Mouse (Mus musculus) forebrain, embryonic 11.5 days (tissue): ENCODE measurements around the gene 1700017N19Rik. TPM values are rescaled to one million over a fixed set of nuclear protein-coding genes. Genes with fewer than 3 reads are reported as not detected.

Experiments used
- ATAC-seq: fragments of 200-750 bp; cut with Nextera tagmentation; replicated peaks from 2 replicates; pipeline ENCODE4 v1.8.0; 2017; ENCODE audit warnings: moderate TSS enrichment; ENCODE audit not compliant: low FRiP score
- DNase-seq: peaks from one replicate; pipeline ENCODE4 v3.0.0-alpha.2; 2017; ENCODE audit warnings: low spot score
- H3K27ac ChIP-seq: fragments of 300-500 bp; sonication (generic); 2 replicates; pipeline ENCODE4 v1.5.1; 2014; ENCODE audit warnings: low read depth, low read length
- H3K27me3 ChIP-seq: fragments of 300-500 bp; sonication (generic); 2 replicates; pipeline ENCODE4 v1.6.1; 2014; ENCODE audit warnings: mild to moderate bottlenecking, low read length, mixed read lengths; ENCODE audit not compliant: control insufficient read depth, insufficient read depth
- H3K36me3 ChIP-seq: fragments of 300-500 bp; sonication (generic); 2 replicates; pipeline ENCODE4 v1.6.1; 2014; ENCODE audit warnings: mild to moderate bottlenecking, low read length, moderate library complexity, mixed read lengths; ENCODE audit not compliant: control insufficient read depth, insufficient read depth
- H3K4me1 ChIP-seq: fragments of 300-500 bp; sonication (generic); replicated peaks from 2 replicates; pipeline ENCODE4 v1.6.1; 2014; ENCODE audit warnings: low read length, mixed read lengths; ENCODE audit not compliant: control insufficient read depth, insufficient read depth
- H3K4me2 ChIP-seq: fragments of 300-500 bp; sonication (generic); 2 replicates; pipeline ENCODE4 v1.6.1; 2014; ENCODE audit warnings: low read depth, mild to moderate bottlenecking, low read length, moderate library complexity, mixed read lengths; ENCODE audit not compliant: severe bottlenecking
- H3K4me3 ChIP-seq: fragments of 300-500 bp; sonication (generic); 2 replicates; pipeline ENCODE4 v1.5.1; 2014; ENCODE audit warnings: low read depth, low read length
- H3K9ac ChIP-seq: fragments of 300-500 bp; sonication (generic); 2 replicates; pipeline ENCODE4 v1.6.1; 2014; ENCODE audit warnings: low read length
- H3K9me3 ChIP-seq: fragments of 300-500 bp; sonication (generic); 2 replicates; pipeline ENCODE4 v1.6.1; 2016; ENCODE audit warnings: low read length, mixed read lengths; ENCODE audit not compliant: control insufficient read depth
- WGBS: fragments of 180-500 bp; shearing (Covaris S2); extraction: QIAGEN DNeasy Blood & Tissue Kit; methylation state at CpG from one replicate; pipeline ENCODE4 v1.1.7; 2014; 5-methylcytosine and 5-hydroxymethylcytosine counted together
- polyA plus RNA-seq: library from polyadenylated mRNA; unstranded; fragments of >200 nt; fragmentation: Nextera tagmentation; extraction: Ambion mirVana; gene quantifications from 2 replicates; pipeline ENCODE4 v1.2.1, GENCODE M21; 2014

Gene 1700017N19Rik
- polyA plus RNA-seq, 1 experiment from 2014 or later = not detected

DNA sequence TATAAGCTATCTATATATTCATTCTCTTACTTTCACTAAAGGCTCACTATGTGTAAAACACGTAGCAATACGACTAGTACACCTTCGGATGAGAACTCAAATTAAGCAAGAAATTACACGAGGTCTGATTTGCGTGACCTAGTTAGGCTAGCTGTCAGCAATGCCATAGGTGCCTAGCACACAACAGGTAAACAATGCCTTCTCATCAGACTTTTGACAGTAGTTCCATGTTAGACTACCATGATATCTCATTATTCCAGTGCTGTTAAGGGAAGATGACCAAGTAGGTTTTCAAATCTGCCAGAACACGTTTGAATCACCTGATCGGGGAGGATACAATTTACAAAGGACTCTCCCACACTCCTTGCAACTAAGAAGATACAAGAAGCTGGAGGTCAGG lies 1.8 kb upstream of the 1700017N19Rik start:
- no peaks in the 10 kb centered on the region for H3K4me1 ChIP-seq
- DNase-seq = no peak
- H3K27me3 ChIP-seq = no peaks in the 10 kb centered on the region
- H3K36me3 ChIP-seq = no peaks in the 10 kb centered on the region
- H3K4me3 ChIP-seq = peak overlapping the region; percentile 70
- H3K9ac ChIP-seq = peak overlapping the region; percentile 72
- WGBS = 49% methylated on average over 7 of the region's 7 CpGs
- peak overlapping the region; percentile 71 for H3K4me2 ChIP-seq
- no peaks in the 10 kb centered on the region for H3K9me3 ChIP-seq
- no peak overlapping the region for H3K27ac ChIP-seq
- peak; percentile 23 for ATAC-seq

DNA sequence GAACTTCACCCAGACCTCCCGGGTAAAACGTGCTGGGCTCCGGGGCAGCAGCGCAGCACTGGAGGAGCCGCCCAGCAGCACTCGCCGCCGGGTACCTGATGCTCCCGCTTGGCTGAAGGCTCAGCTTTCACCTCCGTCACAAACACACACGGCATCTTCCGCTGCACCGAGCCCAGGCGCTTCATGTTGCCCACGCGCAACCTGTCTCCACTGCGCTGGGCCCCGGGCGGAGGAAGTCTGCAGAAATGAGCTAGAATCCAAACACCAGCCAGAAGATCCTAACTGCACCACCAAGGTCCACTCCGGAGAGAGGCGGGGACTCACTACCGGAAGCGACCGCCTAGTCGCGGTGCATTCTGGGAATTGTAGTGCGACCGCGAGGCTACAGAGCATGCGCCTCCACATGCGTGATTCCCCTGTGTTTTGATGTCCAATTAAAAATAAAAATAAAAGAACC lies 1.3 kb upstream of the 1700017N19Rik start:
- Histone ChIP-seq H3K4me1 (no peaks in the 10 kb centered on the region), H3K36me3 (no peaks in the 10 kb centered on the region), H3K9me3 (no peaks in the 10 kb centered on the region), H3K27me3 (no peaks in the 10 kb centered on the region), H3K27ac (no peak overlapping the region), H3K4me3 (peak overlapping the region; percentile 70), H3K9ac (peak overlapping the region; percentile 72), H3K4me2 (peak overlapping the region; percentile 71)
- under 1% methylated on average over 31 of the region's 31 CpGs for WGBS
- DNase-seq = peak; percentile 93
- peak; percentile 99 for ATAC-seq

DNA sequence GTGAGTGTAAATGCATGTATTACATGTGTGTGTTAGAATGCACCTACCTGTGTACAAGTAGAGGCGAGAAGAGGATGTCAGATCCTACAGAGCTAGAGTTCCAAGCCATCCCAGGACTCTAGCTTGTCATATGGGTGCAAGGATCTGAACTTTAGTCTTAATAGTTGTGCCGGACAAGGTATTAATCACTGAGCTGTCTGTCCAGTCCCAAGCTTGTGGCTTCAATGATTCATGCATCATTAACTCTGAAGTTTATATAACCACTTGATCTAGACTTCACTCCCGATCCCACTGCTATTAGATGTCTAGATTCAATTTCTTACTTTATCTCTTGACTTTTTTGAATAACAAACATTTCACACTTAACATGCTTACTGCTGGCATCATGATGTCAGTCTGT lies 8.1 kb downstream of the 1700017N19Rik start:
- Histone ChIP-seq H3K36me3 (no peaks in the 10 kb centered on the region), H3K9ac (no peak overlapping the region), H3K4me3 (no peak overlapping the region), H3K4me2 (no peak overlapping the region), H3K4me1 (no peaks in the 10 kb centered on the region), H3K27ac (no peak overlapping the region), H3K9me3 (no peaks in the 10 kb centered on the region), H3K27me3 (no peaks in the 10 kb centered on the region)
- ATAC-seq = no peak
- no peak for DNase-seq
- WGBS = 89% methylated on average over 3 of the region's 3 CpGs

DNA sequence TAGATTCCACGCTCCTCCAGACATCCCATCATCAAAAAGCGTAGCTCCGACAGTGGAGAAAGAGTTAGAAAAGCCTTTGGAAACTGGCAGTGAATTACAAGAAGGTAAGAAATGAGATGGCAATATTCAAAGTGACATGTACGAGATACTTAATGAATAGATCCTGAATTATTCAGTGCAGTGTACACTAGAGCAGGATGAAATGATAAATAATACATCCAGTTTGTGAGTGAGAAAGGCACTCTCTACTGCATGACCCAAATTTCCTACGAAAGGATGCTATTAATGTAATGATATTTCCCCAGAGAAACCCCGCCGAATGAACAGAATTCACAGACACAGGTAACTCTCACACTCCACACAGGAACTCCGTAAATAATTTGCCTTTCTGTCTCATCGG lies 13.2 kb downstream of the 1700017N19Rik start:
- ATAC-seq (no peak), DNase-seq (no peak)

DNA sequence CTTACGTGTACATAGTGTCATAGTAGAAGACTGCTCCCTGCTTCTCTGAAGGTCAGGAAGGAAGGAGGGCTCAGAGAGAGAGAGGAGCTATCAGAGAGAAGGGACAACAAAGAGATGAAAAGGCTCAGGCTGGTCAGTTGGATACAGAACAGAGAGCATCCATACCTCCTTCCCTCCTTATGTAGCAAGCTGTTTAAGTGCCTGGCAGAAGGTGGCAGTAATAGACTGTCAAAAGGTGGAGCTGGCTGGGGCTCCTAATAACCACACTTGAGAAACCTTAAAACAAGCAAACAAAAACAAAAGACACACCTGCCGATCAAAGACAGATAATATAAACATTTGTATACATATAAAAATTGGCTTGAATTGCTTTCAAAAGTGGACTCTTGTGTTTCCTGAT lies 14.0 kb downstream of the 1700017N19Rik start:
- DNase-seq (no peak), ATAC-seq (no peak)

More for the DNA sequence above, 13.2 kb downstream of the 1700017N19Rik start:
- Histone ChIP-seq H3K36me3 (no peaks in the 10 kb centered on the region), H3K27me3 (no peaks in the 10 kb centered on the region), H3K9ac (no peak overlapping the region), H3K4me2 (no peak overlapping the region), H3K4me3 (no peak overlapping the region), H3K9me3 (no peaks in the 10 kb centered on the region), H3K4me1 (no peaks in the 10 kb centered on the region), H3K27ac (no peak overlapping the region)
- 91% methylated on average over 9 of the region's 9 CpGs for WGBS

DNA sequence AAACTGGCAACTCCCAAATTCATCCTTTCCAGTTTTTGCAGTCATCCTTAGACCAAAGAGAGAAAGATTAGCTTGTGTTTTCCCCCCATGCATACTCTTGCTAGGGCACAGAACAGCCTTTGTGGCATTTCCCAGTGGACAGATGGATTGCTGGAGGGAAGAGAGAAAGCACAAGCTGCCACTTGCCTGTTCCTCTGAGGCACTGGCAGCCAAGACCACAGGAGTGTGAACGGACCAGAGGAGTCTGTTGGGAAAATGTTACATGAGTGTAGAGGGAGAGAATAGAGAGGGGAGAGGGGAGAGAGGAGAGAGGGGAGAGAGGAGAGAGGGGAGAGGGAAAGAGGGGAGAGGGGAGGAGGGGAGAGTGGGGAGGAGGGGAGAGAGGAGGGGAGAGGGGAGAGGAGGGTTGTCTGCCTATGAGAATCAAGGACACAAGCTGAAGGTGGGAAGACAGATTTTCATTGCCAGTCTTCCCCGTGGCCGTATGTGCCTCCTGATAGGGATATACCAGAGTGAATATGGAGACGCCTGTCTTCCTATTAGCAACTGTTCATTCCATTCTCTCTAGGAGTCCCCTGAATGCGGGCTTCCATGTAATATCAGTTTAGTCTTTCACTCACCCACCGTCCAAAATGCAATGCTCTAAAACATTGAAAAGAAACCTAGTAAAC lies 27.1 kb downstream of the 1700017N19Rik start:
- Histone ChIP-seq H3K4me1 (no peaks in the 10 kb centered on the region), H3K27ac (no peak overlapping the region), H3K9me3 (no peaks in the 10 kb centered on the region), H3K4me3 (no peak overlapping the region), H3K4me2 (no peak overlapping the region), H3K27me3 (no peaks in the 10 kb centered on the region), H3K9ac (no peak overlapping the region), H3K36me3 (no peaks in the 10 kb centered on the region)
- 72% methylated on average over 6 of the region's 6 CpGs for WGBS
- ATAC-seq (no peak), DNase-seq (no peak)

More for the DNA sequence above, 14.0 kb downstream of the 1700017N19Rik start:
- H3K4me2 ChIP-seq = no peak overlapping the region
- H3K27ac ChIP-seq = no peak overlapping the region
- WGBS = 70% methylated on average over 2 of the region's 2 CpGs
- no peak overlapping the region for H3K4me3 ChIP-seq
- no peak overlapping the region for H3K9ac ChIP-seq
- no peaks in the 10 kb centered on the region for H3K36me3 ChIP-seq
- H3K4me1 ChIP-seq = no peaks in the 10 kb centered on the region
- no peaks in the 10 kb centered on the region for H3K9me3 ChIP-seq
- H3K27me3 ChIP-seq = no peaks in the 10 kb centered on the region

DNA sequence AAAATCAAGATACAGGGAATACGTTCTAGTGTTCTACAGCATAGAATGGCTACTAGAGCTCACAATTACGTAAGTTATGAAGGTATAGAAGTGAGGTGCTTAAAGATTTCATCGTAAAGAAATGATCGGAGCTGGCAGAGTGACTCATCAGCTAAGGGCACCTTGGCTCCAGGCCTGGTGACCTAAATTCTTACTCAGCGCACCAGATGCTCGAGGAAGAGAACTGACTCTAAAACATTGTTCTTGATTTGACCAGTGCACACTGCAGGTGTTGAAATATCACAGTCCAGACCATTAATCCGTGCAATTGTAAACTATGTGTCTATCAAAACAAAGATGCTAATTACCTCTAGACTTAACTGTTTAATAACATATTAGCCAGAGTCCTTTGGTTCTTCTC lies 29.2 kb downstream of the 1700017N19Rik start:
- H3K27me3 ChIP-seq = no peaks in the 10 kb centered on the region
- H3K36me3 ChIP-seq = no peaks in the 10 kb centered on the region
- H3K4me2 ChIP-seq = no peak overlapping the region
- no peak overlapping the region for H3K4me3 ChIP-seq
- H3K9me3 ChIP-seq = no peaks in the 10 kb centered on the region
- DNase-seq (no peak), ATAC-seq (no peak)
- no peak overlapping the region for H3K27ac ChIP-seq
- WGBS = 90% methylated on average over 7 of the region's 7 CpGs
- no peaks in the 10 kb centered on the region for H3K4me1 ChIP-seq
- H3K9ac ChIP-seq = no peak overlapping the region

DNA sequence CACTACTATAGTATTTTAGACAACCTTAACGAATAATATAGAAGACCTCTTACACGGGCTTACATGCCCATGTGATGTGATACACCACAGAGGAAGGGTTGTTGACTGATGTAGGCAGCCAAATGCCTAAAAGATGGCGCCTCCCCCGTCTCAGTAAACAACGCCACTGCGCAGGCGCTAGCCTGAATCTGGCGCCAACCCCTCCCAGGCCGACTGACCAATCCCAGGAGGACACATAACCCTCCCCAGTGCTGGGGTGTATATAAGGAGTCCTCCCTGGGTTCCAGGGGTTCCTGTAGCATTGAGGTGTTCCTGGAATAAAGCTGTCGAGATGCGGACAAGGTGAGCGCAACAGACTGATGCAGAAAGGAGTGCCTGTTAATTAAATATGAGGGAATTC lies 29.8 kb downstream of the 1700017N19Rik start:
- Histone ChIP-seq H3K4me2 (no peak overlapping the region), H3K4me3 (no peak overlapping the region), H3K4me1 (no peaks in the 10 kb centered on the region), H3K9ac (no peak overlapping the region), H3K9me3 (no peaks in the 10 kb centered on the region), H3K36me3 (no peaks in the 10 kb centered on the region), H3K27me3 (no peaks in the 10 kb centered on the region), H3K27ac (no peak overlapping the region)
- ATAC-seq (no peak), DNase-seq (no peak)
- 90% methylated on average over 12 of the region's 12 CpGs for WGBS

DNA sequence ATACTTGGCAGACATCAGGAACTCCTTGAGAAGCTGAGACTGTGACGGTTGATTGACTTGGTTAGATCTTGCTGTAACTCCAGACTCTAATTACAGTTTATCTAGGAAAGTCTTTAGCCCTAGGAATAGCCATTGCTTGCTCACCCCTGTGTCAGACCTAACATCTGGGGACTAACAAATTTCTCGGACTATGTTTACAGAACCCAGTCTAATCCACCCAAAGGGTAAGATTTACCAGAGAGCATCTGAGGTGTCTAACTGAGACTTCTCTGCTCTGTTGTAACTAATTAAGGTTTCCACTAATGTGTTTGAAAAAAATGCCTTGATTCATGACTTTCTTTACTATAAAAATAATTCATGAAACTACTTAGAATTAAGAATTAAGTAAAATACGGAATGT lies 32.2 kb downstream of the 1700017N19Rik start:
- H3K27ac ChIP-seq = no peak overlapping the region
- no peak for ATAC-seq
- no peaks in the 10 kb centered on the region for H3K9me3 ChIP-seq
- H3K36me3 ChIP-seq = no peaks in the 10 kb centered on the region
- H3K9ac ChIP-seq = no peak overlapping the region
- no peak overlapping the region for H3K4me2 ChIP-seq
- H3K4me3 ChIP-seq = no peak overlapping the region
- WGBS = 86% methylated on average over 3 of the region's 3 CpGs
- no peak for DNase-seq
- no peaks in the 10 kb centered on the region for H3K4me1 ChIP-seq
- H3K27me3 ChIP-seq = no peaks in the 10 kb centered on the region
